Mouse (Mus musculus): ENCODE results near the gene 6430628N08Rik.

Gene 6430628N08Rik

GRCm38 (mm10) chr4:115939295-115940102, 49.0 kb downstream of the 6430628N08Rik start, which contains the start of gene Dmbx1:
TSS of gene Dmbx1 (minus strand) at chr4:115939926.
- no peak for DNase-seq (ENCODE audit: low read depth, low spot score)

DNA sequence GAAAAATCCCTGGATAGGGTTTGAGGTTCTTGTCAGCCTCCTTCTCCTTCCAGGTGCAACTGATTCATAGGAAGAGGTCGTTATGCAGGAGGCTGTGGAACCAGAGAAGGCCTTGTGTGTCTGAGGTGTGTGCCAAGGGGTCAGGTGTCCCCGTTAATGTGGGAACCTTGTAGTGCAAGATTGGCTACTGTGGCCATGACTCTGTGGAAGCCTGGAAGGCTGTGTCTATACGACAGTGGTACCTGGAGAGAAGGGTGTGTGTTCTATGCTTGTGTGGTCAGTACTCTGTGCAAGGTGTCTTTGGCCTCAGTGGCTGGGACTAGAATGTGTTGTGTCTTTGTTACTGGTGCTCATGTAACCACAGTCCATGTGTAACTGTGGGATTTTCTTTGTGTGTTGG, 50.2 kb downstream of the 6430628N08Rik start:
- no peak for DNase-seq (ENCODE audit: low read depth, low spot score)

GRCm38 (mm10) chr4:115941242-115941820, 50.9 kb downstream of the 6430628N08Rik start:
- no peak for DNase-seq (ENCODE audit: low read depth, low spot score)

- no peak for DNase-seq (ENCODE audit: low read depth, low spot score)
Measured at GRCm38 (mm10) chr4:115943669-115944314, 53.3 kb downstream of the 6430628N08Rik start.

Data from retina, postnatal 7 days (tissue).